Mouse (Mus musculus) lung, postnatal 0 days (tissue): ENCODE data around the gene Cenpo.

Source experiments
- CTCF ChIP-seq: IDR thresholded peaks from 2 replicates; pipeline ENCODE4 v1.5.1; 2016; ENCODE audit warnings: antibody characterized with exemption, mild to moderate bottlenecking
- EP300 ChIP-seq: IDR thresholded peaks from 2 replicates; pipeline ENCODE4 v1.6.1; 2016; ENCODE audit warnings: antibody characterized with exemption, mild to moderate bottlenecking, control low read depth

- TF ChIP-seq CTCF (no peak), EP300 (no peak)
Measured at GRCm38 (mm10) chr12:4179671-4180233, 54.3 kb downstream of the Cenpo start.
